Mouse (Mus musculus) limb, embryonic 15.5 days (tissue): ENCODE data around the gene Dcbld1. TPM values are rescaled to one million over a fixed set of nuclear protein-coding genes. Genes with fewer than 3 reads are reported as not detected.
"Not testable (repeated sequence)": the region's sequence is repeated elsewhere in the genome, so short reads cannot be mapped to it uniquely, and the experiment has no call there.

ENCODE experiments used
- ATAC-seq: fragments of 200-750 bp; cut with Nextera tagmentation; 2 replicates; pipeline ENCODE4 v1.8.0; 2017; ENCODE audit warnings: low read depth, moderate TSS enrichment; ENCODE audit not compliant: insufficient number of reproducible peaks, low FRiP score, low TSS enrichment
- H3K27ac ChIP-seq: fragments of 300-500 bp; sonication (generic); 2 replicates; pipeline ENCODE4 v1.5.1; 2015; ENCODE audit warnings: moderate library complexity, mild to moderate bottlenecking, inconsistent platforms
- H3K27me3 ChIP-seq: fragments of 300-500 bp; sonication (generic); 2 replicates; pipeline ENCODE4 v1.6.1; 2015; ENCODE audit warnings: inconsistent platforms
- H3K36me3 ChIP-seq: fragments of 300-500 bp; sonication (generic); 2 replicates; pipeline ENCODE4 v1.6.1; 2015; ENCODE audit warnings: inconsistent platforms
- H3K4me1 ChIP-seq: fragments of 300-500 bp; sonication (generic); 2 replicates; pipeline ENCODE4 v1.6.1; 2015; ENCODE audit warnings: inconsistent platforms
- H3K4me2 ChIP-seq: fragments of 300-500 bp; sonication (generic); 2 replicates; pipeline ENCODE4 v1.6.1; 2015; ENCODE audit warnings: mild to moderate bottlenecking, inconsistent platforms
- H3K4me3 ChIP-seq: fragments of 300-500 bp; sonication (generic); 2 replicates; pipeline ENCODE4 v1.5.1; 2015; ENCODE audit warnings: mild to moderate bottlenecking, inconsistent platforms
- H3K9ac ChIP-seq: fragments of 300-500 bp; sonication (generic); 2 replicates; pipeline ENCODE4 v1.6.1; 2015; ENCODE audit warnings: inconsistent platforms
- H3K9me3 ChIP-seq: fragments of 300-500 bp; sonication (generic); 2 replicates; pipeline ENCODE4 v1.6.1; 2016; ENCODE audit warnings: inconsistent platforms
- WGBS: fragments of 180-500 bp; shearing (Covaris S2); methylation state at CpG from one replicate; pipeline ENCODE4 v1.1.7; 2015; 5-methylcytosine and 5-hydroxymethylcytosine counted together
- polyA plus RNA-seq: library from polyadenylated mRNA; unstranded; fragments of >200 nt; fragmentation: Nextera tagmentation; extraction: Ambion mirVana; gene quantifications from 2 replicates; pipeline ENCODE4 v1.2.1, GENCODE M21; 2015

Gene Dcbld1
- polyA plus RNA-seq, 1 experiment from 2014 or later = 17.0 TPM

GRCm38 (mm10) chr10:52271385-52271784, 38.0 kb downstream of the Dcbld1 start:
- Histone ChIP-seq H3K4me1 (peaks cover 2% of the 10 kb centered on the region; the same call in 1 of the 2 replicates), H3K9me3 (no peaks in the 10 kb centered on the region), H3K4me2 (no peak overlapping the region), H3K9ac (no peak overlapping the region), H3K36me3 (no peaks in the 10 kb centered on the region), H3K4me3 (no peak overlapping the region), H3K27ac (no peak overlapping the region), H3K27me3 (no peaks in the 10 kb centered on the region)
- no peak for ATAC-seq
- 76% methylated on average over 5 of the region's 5 CpGs for WGBS

DNA sequence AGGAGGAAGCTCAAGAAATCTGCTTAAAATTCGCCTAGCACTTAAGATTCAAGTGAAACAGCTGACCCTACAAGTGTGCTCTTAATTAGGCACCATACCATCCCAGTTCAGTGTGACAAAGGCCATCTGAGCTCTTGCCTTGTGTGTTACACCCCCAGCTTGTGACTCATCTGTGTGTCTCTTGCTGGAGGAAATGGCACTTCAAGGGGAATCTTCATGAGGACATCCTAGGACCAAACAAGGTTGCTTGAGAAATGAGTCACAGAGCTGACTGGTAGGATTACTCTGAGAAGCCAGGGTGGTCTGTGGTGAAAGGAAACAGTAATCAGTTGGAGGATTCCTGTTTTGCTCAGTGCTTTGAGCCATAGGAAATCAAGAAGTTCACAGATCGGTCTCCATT, 39.6 kb downstream of the Dcbld1 start:
- no peak overlapping the region for H3K4me3 ChIP-seq
- no peak for ATAC-seq
- 75% methylated on average over 2 of the region's 2 CpGs for WGBS

GRCm38 (mm10) chr10:52274001-52274909, 40.8 kb downstream of the Dcbld1 start:
- Histone ChIP-seq H3K36me3 (no peaks in the 10 kb centered on the region), H3K4me1 (peaks cover 2% of the 10 kb centered on the region; the same call in 1 of the 2 replicates), H3K27ac (no peak overlapping the region), H3K9me3 (no peaks in the 10 kb centered on the region), H3K4me3 (no peak overlapping the region), H3K9ac (no peak overlapping the region), H3K27me3 (no peaks in the 10 kb centered on the region), H3K4me2 (no peak overlapping the region)
- 50% methylated on average over 8 of the region's 8 CpGs for WGBS
- no peak for ATAC-seq

More for the DNA sequence above, 39.6 kb downstream of the Dcbld1 start:
- no peaks in the 10 kb centered on the region for H3K27me3 ChIP-seq
- no peaks in the 10 kb centered on the region for H3K9me3 ChIP-seq
- peaks cover 2% of the 10 kb centered on the region; the same call in 1 of the 2 replicates for H3K4me1 ChIP-seq
- H3K27ac ChIP-seq = no peak overlapping the region
- no peaks in the 10 kb centered on the region for H3K36me3 ChIP-seq
- H3K9ac ChIP-seq = no peak overlapping the region
- H3K4me2 ChIP-seq = no peak overlapping the region

- Histone ChIP-seq H3K9ac (no peak overlapping the region), H3K27ac (peak overlapping the region; percentile 27; the same call in 1 of the 2 replicates), H3K9me3 (no peaks in the 10 kb centered on the region), H3K4me2 (no peak overlapping the region), H3K36me3 (no peaks in the 10 kb centered on the region), H3K27me3 (no peaks in the 10 kb centered on the region), H3K4me1 (peaks cover 2% of the 10 kb centered on the region; the same call in 1 of the 2 replicates), H3K4me3 (no peak overlapping the region)
- WGBS = 62% methylated on average over 15 of the region's 15 CpGs
- no peak for ATAC-seq
Measured at GRCm38 (mm10) chr10:52274910-52275604, 41.6 kb downstream of the Dcbld1 start.

- no peak for ATAC-seq
- Histone ChIP-seq H3K9me3 (no peaks in the 10 kb centered on the region), H3K4me3 (no peak overlapping the region), H3K9ac (no peak overlapping the region), H3K27ac (no peak overlapping the region), H3K4me1 (peaks cover 2% of the 10 kb centered on the region; the same call in 1 of the 2 replicates), H3K4me2 (no peak overlapping the region), H3K27me3 (no peaks in the 10 kb centered on the region), H3K36me3 (no peaks in the 10 kb centered on the region)
- 84% methylated on average over 3 of the region's 3 CpGs for WGBS
Measured at GRCm38 (mm10) chr10:52276579-52276978, 43.2 kb downstream of the Dcbld1 start.

- WGBS = 85% methylated on average over 8 of the region's 8 CpGs
- H3K4me1 ChIP-seq, H3K27ac ChIP-seq, H3K36me3 ChIP-seq, H3K27me3 ChIP-seq, H3K9ac ChIP-seq, H3K9me3 ChIP-seq, H3K4me3 ChIP-seq, ATAC-seq, H3K4me2 ChIP-seq: not testable (repeated sequence)
Measured at GRCm38 (mm10) chr10:52277564-52277963, 44.1 kb downstream of the Dcbld1 start.

GRCm38 (mm10) chr10:52278011-52278434, 44.6 kb downstream of the Dcbld1 start:
- Histone ChIP-seq H3K36me3 (no peaks in the 10 kb centered on the region), H3K27me3 (no peaks in the 10 kb centered on the region), H3K4me1 (peaks cover 2% of the 10 kb centered on the region; the same call in 1 of the 2 replicates), H3K9ac (no peak overlapping the region), H3K4me2 (no peak overlapping the region), H3K9me3 (no peaks in the 10 kb centered on the region), H3K27ac (no peak overlapping the region), H3K4me3 (no peak overlapping the region)
- no peak for ATAC-seq
- WGBS = 48% methylated on average over 9 of the region's 9 CpGs

GRCm38 (mm10) chr10:52278866-52279265, 45.4 kb downstream of the Dcbld1 start:
- Histone ChIP-seq H3K4me1 (peaks cover 1% of the 10 kb centered on the region; the same call in 1 of the 2 replicates), H3K27ac (no peak overlapping the region), H3K9ac (no peak overlapping the region), H3K36me3 (no peaks in the 10 kb centered on the region), H3K9me3 (no peaks in the 10 kb centered on the region), H3K27me3 (no peaks in the 10 kb centered on the region), H3K4me3 (no peak overlapping the region), H3K4me2 (no peak overlapping the region)
- WGBS = 48% methylated on average over 3 of the region's 3 CpGs
- no peak for ATAC-seq

GRCm38 (mm10) chr10:52279876-52280275, 46.5 kb downstream of the Dcbld1 start:
- Histone ChIP-seq H3K4me2 (no peak overlapping the region), H3K4me1 (no peaks in the 10 kb centered on the region), H3K27me3 (no peaks in the 10 kb centered on the region), H3K9me3 (no peaks in the 10 kb centered on the region), H3K9ac (no peak overlapping the region), H3K27ac (no peak overlapping the region), H3K4me3 (no peak overlapping the region), H3K36me3 (no peaks in the 10 kb centered on the region)
- ATAC-seq = no peak
- WGBS = 82% methylated on average over 4 of the region's 4 CpGs

- no peaks in the 10 kb centered on the region for H3K9me3 ChIP-seq
- H3K27ac ChIP-seq = no peak overlapping the region
- ATAC-seq = no peak
- no peaks in the 10 kb centered on the region for H3K36me3 ChIP-seq
- WGBS = 91% methylated on average over 3 of the region's 3 CpGs
- no peaks in the 10 kb centered on the region for H3K27me3 ChIP-seq
- no peak overlapping the region for H3K9ac ChIP-seq
- no peaks in the 10 kb centered on the region for H3K4me1 ChIP-seq
- H3K4me2 ChIP-seq = no peak overlapping the region
- no peak overlapping the region for H3K4me3 ChIP-seq
Measured at GRCm38 (mm10) chr10:52280623-52281022, 47.2 kb downstream of the Dcbld1 start.

DNA sequence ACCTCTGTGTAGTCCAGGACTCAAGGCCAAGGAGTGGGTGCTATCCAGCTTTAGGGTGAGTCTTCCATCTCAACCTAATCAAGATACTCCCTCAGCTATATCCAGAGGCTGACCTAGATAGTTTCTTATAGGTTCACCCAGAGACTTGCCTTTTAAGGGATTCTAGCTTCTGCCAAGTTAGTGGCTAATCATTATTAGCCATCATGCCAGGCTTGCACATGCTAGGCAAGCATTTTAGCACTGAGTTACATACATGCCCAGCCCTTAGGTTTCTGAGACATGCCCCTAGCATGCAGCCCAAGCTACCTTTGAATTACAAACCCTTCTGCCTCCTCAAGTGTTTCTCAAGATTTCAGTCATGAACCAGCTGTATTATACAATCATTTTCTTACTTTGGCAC, 47.9 kb downstream of the Dcbld1 start:
- Histone ChIP-seq H3K27ac (no peak overlapping the region), H3K36me3 (no peaks in the 10 kb centered on the region), H3K9me3 (no peaks in the 10 kb centered on the region), H3K4me3 (no peak overlapping the region), H3K27me3 (no peaks in the 10 kb centered on the region), H3K4me2 (no peak overlapping the region), H3K9ac (no peak overlapping the region), H3K4me1 (no peaks in the 10 kb centered on the region)
- no peak for ATAC-seq

DNA sequence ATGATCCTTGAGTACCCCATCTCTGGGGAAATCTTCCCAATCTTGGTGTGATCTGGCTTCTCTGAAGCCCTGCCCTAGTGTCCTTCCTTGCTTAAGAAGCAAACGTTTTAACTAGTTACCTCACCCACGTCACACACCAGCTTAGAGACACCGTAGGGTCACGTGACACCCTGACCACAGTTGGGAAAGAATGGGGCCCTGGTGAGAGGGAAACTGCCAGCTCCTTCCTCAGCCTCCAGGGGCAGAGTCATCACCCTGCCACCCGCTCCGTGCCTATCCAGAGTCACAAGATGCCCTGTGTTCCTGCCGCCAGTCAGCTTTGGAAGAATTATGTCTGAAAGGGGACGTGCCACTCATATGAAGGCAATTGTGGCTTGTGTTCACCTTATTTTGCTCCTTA, 51.2 kb downstream of the Dcbld1 start:
- ATAC-seq = no peak
- Histone ChIP-seq H3K9ac (no peak overlapping the region), H3K27ac (no peak overlapping the region), H3K4me1 (no peaks in the 10 kb centered on the region), H3K9me3 (no peaks in the 10 kb centered on the region), H3K36me3 (peaks cover 3% of the 10 kb centered on the region; the same call in 1 of the 2 replicates), H3K4me2 (no peak overlapping the region), H3K4me3 (no peak overlapping the region), H3K27me3 (no peaks in the 10 kb centered on the region)
- WGBS = 67% methylated on average over 8 of the region's 8 CpGs
